Mouse (Mus musculus) left cerebral cortex, adult 2 months (tissue): Measurements from ENCODE around the gene Sept12. TPM values are rescaled to one million over a fixed set of nuclear protein-coding genes. Genes with fewer than 3 reads are reported as not detected.

Experiments
- DNase-seq, 2 experiments: peaks; one replicate each; pipeline ENCODE4 v3.0.0; 2021 to 2022; ENCODE audit warnings: low spot score in 2 of 2, mixed read lengths in 1 of 2; ENCODE audit errors: extremely low spot score in 1 of 2
- H3K27ac ChIP-seq: fragments of 200-600 bp; 2 replicates; pipeline ENCODE4 v1.8.1; 2022
- H3K4me3 ChIP-seq: fragments of 200-600 bp; 2 replicates; pipeline ENCODE4 v1.8.1; 2022
- CTCF ChIP-seq: fragments of 200-600 bp; IDR thresholded peaks from 2 replicates; pipeline ENCODE4 v1.8.1; 2022; ENCODE audit warnings: antibody characterized with exemption, mild to moderate bottlenecking, moderate library complexity
- intact Hi-C: fragments of 180-260 bp; cut with DNase I; formaldehyde crosslinking; loops from one replicate; pipeline ENCODE4 v1.15.1; 2025
- total RNA-seq, 2 experiments: library from RNA; stranded (reverse); gene quantifications; 2 replicates each; pipeline ENCODE4 v1.2.3; 2021

The Sept12 gene
- total RNA-seq, 2 experiments from 2014 or later = not detected

- no peak for DNase-seq
- intact Hi-C loops = no loop called here
- Histone ChIP-seq H3K4me3 (no peak overlapping the region), H3K27ac (no peak overlapping the region)
- TF ChIP-seq CTCF = no peak
Observed at GRCm38 (mm10) chr16:5008076-5008475, 10.4 kb upstream of the Sept12 start.

GRCm38 (mm10) chr16:5007492-5007891 is 9.8 kb upstream of the Sept12 start:
- no peak for DNase-seq
- no peak for TF ChIP-seq CTCF
- no peak overlapping the region for H3K4me3 ChIP-seq
- intact Hi-C loops = no loop called here
- no peak overlapping the region for H3K27ac ChIP-seq

- no peak for DNase-seq
- intact Hi-C loops = no loop called here
Observed at GRCm38 (mm10) chr16:5007067-5007466, 9.4 kb upstream of the Sept12 start, which contains the start of gene Smim22. Gene Smim22 (plus strand): TSS chr16:5007288.

GRCm38 (mm10) chr16:5000611-5001010 is 3.0 kb upstream of the Sept12 start:
- intact Hi-C loops = no loop called here
- no peak for TF ChIP-seq CTCF
- Histone ChIP-seq H3K27ac (no peak overlapping the region), H3K4me3 (no peak overlapping the region)
- DNase-seq = no peak

More at GRCm38 (mm10) chr16:5007067-5007466, 9.4 kb upstream of the Sept12 start, which contains the start of gene Smim22:
- no peak for TF ChIP-seq CTCF
- no peak within 1 kb of the TSS for H3K27ac ChIP-seq
- no peak within 1 kb of the TSS for H3K4me3 ChIP-seq

GRCm38 (mm10) chr16:4998984-4999383 is 1.3 kb upstream of the Sept12 start:
- intact Hi-C loops = no loop called here

GRCm38 (mm10) chr16:4993276-4993675 is 4.4 kb downstream of the Sept12 start:
- Histone ChIP-seq H3K4me3 (no peak overlapping the region), H3K27ac (no peak overlapping the region)
- intact Hi-C loops = no loop called here
- no peak for DNase-seq
- no peak for TF ChIP-seq CTCF

More at GRCm38 (mm10) chr16:4998984-4999383, 1.3 kb upstream of the Sept12 start:
- H3K4me3 ChIP-seq = no peak overlapping the region
- no peak for DNase-seq
- H3K27ac ChIP-seq = no peak overlapping the region
- no peak for TF ChIP-seq CTCF

- H3K4me3 ChIP-seq = no peak overlapping the region
- TF ChIP-seq CTCF = no peak
- H3K27ac ChIP-seq = no peak overlapping the region
- no peak for DNase-seq
- intact Hi-C loops = no loop called here
Observed at GRCm38 (mm10) chr16:4984717-4985116, 12.9 kb downstream of the Sept12 start.

- TF ChIP-seq CTCF = peak; percentile 68
- Histone ChIP-seq H3K27ac (peak overlapping the region; percentile 40; the same call in 1 of the 2 replicates), H3K4me3 (no peak overlapping the region)
- intact Hi-C loops = loop anchor here (1.0 to 2.0 kb wide), 2 partner anchors 33 to 165 kb away; partner anchors contain the start of gene Rogdi
- no peak for DNase-seq
Observed at GRCm38 (mm10) chr16:4979755-4980380, 17.8 kb downstream of the Sept12 start.

GRCm38 (mm10) chr16:4978275-4979051 is 19.2 kb downstream of the Sept12 start:
- Histone ChIP-seq H3K27ac (peak overlapping the region; percentile 80), H3K4me3 (no peak overlapping the region)
- DNase-seq = no peak
- intact Hi-C loops = loop anchor here (2.0 kb wide), 1 partner anchor 34 kb away; the partner anchor contains the start of gene Rogdi
- no peak for TF ChIP-seq CTCF

- TF ChIP-seq CTCF = no peak
- Histone ChIP-seq H3K4me3 (no peak overlapping the region), H3K27ac (peak overlapping the region; percentile 80)
- intact Hi-C loops = no loop called here
- peak; percentile 26 to 38 for DNase-seq
Observed at GRCm38 (mm10) chr16:4976180-4976579, 21.5 kb downstream of the Sept12 start.

GRCm38 (mm10) chr16:4974521-4974920 is 23.1 kb downstream of the Sept12 start:
- no peak for TF ChIP-seq CTCF
- Histone ChIP-seq H3K4me3 (no peak overlapping the region), H3K27ac (no peak overlapping the region)
- no peak for DNase-seq
- intact Hi-C loops = no loop called here

- intact Hi-C loops = no loop called here
- DNase-seq = no peak
- Histone ChIP-seq H3K4me3 (no peak overlapping the region), H3K27ac (no peak overlapping the region)
- no peak for TF ChIP-seq CTCF
Observed at GRCm38 (mm10) chr16:4971626-4972025, 26.0 kb downstream of the Sept12 start.
